Mouse (Mus musculus): ENCODE measurements around the gene Lipa.

- TF ChIP-seq MAFK (IDR thresholded peaks at IDR 0.05; ENCODE audit: insufficient replicate concordance, low read length) (no peak), HCFC1 (IDR thresholded peaks at IDR 0.05; ENCODE audit: low read depth, low read length) (no peak), CTCF (conservative IDR thresholded peaks at IDR 0.05 in 1 of 2, IDR thresholded peaks at IDR 0.05 in 1 of 2; ENCODE audit: low read depth in 2 of 2, low read length in 2 of 2) (no peak), USF1 (IDR thresholded peaks at IDR 0.05; ENCODE audit: low read depth, low read length) (no peak), MAX (IDR thresholded peaks at IDR 0.05; ENCODE audit: low read length) (no peak), POLR2AphosphoS2 (IDR thresholded peaks at IDR 0.05; ENCODE audit: low read depth, low read length) (no peak), SMC3 (IDR thresholded peaks at IDR 0.05; ENCODE audit: low read depth, low read length) (no peak)
Measured at GRCm38 (mm10) chr19:34474228-34474990, 52.9 kb downstream of the Lipa start.
